Mouse (Mus musculus): Measurements from ENCODE around the gene Scarb1.

Gene Scarb1

GRCm38 (mm10) chr5:125306372-125306771 lies 34.5 kb downstream of the Scarb1 start:
- DNase-seq (ENCODE audit: low spot score in 2 of 2) = no peak

DNA sequence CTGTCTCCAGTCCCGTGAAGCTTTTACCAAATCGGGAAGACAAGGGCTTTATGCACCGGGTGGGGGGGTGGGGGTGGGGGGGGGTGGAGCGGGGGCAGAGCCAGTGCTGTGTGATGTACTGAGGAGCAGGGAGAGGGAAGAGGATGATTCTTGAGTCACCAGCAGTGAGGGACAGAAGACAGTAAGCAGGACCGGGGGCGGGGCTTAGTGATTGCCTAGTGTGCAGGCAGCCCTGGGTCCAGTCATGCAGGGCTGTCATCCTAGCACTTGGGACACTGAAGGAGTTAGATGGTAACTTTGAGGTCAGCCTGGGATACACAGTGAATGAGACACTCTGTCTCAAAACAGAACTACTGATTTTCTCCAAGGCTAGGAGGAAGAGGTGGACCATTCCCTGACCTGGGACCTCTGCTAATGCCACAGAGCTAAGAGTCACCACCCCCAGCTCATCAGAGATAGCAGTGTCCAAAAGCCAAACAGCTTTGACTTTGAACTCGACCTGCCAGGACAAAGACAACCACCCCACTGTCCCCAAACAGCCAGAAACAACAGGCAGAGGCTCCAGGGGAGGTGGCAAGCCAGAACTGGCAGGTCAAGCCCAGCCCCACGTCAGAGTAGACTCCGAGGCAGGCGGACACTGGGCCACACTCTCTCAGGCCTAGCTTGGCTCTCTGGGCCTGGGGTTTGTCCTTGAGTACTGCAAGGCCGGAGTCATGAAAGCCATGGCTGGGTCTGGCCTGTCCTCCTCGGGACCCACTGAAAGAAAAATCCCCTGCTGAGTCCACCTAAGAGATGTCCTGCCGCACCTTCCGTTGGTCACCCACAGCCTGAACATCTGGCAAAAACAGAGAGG lies 35.4 kb downstream of the Scarb1 start:
- DNase-seq (ENCODE audit: low spot score in 2 of 2) = no peak

DNA sequence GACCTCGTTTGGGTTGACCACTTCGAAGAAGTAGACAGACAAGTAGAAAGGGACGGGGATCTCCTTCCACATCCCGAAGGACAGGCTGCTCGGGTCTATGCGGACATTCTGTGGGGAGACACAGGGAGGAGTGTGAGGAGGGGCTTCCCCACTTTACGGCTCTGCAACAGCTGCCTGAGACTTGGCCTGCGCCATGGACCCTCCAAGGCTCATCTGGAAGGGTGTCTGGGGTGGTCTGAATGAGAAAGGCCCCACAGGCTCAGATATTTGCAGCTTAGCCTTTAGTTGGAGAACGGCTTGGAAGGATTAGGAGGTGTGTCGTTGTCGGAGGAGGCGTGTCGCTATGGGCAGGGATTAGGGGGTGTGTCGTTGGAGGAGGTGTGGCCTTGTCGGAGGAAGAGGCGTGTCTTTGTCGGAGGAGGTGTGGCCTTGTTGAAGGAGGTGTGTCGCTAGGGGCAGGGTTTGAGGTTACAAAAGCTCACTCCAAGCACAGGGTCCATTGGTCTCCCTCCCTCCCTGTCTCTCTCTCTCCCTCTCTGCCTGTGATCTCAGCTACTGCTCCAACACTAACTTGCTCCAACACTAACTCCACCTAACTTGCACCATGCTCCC lies 36.5 kb downstream of the Scarb1 start:
- DNase-seq (ENCODE audit: low spot score in 2 of 2) = no peak

DNA sequence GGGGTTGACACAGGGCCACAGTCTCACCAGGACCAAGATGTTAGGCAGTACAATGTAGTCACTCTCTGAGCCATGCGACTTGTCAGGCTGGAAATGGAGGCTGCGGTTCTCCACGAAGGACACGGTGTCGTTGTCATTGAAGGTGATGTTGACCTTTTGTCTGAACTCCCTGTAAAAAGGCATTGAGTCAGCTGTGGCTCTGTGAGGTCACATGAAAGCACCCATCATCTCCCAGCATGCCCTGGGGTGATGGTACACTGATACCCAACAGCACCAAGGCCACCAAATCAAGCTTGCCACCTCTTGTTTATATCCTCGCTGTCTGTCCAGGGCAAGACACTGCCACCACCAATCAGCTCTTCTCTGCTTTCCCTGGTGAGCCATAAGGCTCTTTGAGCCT lies 37.8 kb downstream of the Scarb1 start:
- no peak for DNase-seq (ENCODE audit: low spot score in 2 of 2)

GRCm38 (mm10) chr5:125298234-125298633 lies 42.7 kb downstream of the Scarb1 start:
- no peak for DNase-seq (ENCODE audit: low spot score in 2 of 2)

- DNase-seq (ENCODE audit: low spot score in 2 of 2) = no peak
Observed at GRCm38 (mm10) chr5:125297171-125297570, 43.7 kb downstream of the Scarb1 start.

GRCm38 (mm10) chr5:125292951-125293350 lies 47.9 kb downstream of the Scarb1 start:
- no peak for DNase-seq (ENCODE audit: low spot score in 2 of 2)

DNA sequence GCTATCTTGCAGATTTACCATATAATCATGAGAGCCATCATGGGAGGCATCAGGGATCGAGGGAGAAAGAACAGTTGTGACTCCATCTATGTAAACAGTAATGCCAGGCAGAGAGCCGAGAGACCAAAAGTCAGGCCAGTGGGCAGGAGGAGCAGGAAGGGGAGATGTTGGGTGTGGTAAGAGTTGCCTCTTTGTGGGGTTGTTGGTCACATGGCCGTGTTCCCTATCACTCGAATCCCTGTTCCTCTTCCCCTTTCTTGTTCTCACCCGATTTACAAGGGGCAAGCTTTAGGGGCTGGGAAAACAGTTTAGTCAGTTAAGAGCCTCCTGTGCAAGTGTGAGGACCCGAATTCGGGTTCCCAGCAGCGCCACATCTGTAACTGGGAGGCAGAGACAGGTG lies 49.0 kb downstream of the Scarb1 start:
- no peak for DNase-seq (ENCODE audit: low spot score in 2 of 2)

DNA sequence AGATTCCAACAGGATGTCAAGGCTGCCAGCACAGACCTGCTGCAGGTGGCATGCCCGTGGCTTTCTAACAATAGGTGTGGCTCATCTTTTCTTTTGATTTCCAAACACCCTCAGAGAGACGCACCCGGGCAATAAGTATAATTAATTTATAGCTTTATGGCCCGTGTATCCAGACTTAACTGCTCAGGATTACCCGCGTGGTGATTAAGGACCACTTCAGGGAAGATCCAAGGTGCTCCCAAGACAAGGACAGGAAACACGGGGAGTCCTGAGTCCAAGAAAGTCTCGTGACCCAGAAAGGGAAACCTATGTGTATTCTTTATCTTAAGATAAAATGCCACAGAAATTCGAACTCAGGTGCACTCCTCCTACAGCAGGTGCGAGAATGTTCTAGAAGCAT lies 49.5 kb downstream of the Scarb1 start:
- DNase-seq (ENCODE audit: low spot score in 2 of 2) = no peak

DNA sequence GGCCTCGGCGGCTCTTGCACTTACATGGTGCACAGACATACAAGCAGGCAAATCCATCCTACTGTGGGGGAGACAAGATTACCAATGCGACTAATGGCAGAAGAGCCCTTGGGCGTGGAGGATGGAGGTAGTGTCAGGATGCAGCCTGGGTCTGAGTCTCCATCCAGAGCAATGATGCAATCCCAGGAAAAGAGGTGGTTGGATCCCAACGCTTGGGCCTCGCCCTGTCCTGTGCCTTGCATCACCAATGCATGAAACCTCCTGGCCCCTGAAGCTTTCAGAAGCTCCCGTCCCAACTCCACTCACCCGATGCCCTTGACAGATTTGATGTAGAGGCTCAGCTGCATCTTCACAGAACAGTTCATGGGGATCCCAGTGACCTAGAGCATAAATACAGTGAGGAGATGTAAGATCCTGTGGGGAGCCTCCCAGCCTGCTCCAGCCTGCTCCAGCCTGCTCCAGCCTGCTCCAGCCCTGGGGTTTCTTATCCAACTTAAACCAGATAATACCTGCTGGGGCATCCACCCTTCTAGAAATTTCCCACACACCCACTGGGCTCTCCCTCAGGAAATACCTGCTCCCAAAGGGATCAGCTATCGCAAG lies 53.7 kb downstream of the Scarb1 start:
- no peak for DNase-seq (ENCODE audit: low spot score in 2 of 2)

- DNase-seq (ENCODE audit: low spot score in 2 of 2) = no peak
Observed at GRCm38 (mm10) chr5:125286090-125286489, 54.8 kb downstream of the Scarb1 start.

DNA sequence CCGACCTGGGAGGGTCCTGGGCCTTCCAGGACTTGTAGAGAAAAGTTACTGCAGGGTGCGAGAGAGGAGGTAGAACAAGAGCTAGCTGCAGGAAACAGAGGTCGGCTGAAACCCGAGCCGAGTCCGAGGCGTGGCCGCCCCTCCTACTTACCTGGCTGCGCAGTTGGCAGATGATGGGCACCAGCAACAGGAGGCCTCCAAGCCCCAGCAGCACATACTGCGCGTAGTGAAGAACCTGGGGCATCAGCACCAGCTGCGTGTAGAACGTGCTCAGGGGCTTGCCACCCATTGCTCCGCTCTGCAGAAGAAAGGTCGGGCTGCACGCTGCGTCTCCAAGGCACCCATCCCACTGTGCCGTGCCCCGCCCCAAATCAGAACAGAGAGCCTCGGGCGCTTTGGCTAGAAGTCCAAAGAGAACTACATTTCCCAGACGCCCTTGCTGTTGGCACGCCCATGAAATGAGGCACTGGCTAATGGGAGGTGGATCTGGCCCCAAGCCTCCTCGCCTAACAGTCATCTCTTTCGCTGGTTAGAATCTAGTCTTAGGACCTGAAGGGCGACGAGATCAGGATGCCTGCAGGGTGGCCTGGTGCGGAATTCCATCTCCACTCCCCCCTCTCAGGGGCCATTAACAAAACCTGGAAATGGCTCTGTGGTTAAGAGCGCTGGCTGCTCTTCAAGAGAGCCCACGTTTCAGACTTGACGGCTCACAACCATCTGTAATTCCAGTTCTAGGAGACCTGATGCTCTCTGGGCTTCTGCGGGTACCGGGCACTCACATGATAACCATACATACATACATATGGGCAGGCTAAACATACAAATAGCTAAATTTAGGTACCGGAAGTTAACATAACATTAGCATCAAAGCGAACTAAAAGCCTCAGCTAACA lies 56.9 kb downstream of the Scarb1 start:
- DNase-seq (ENCODE audit: low spot score in 2 of 2) = peak in 1 of 2 experiments; percentile 34

- DNase-seq (ENCODE audit: low spot score in 2 of 2) = no peak
Observed at GRCm38 (mm10) chr5:125279216-125279615, 61.7 kb downstream of the Scarb1 start.

DNA sequence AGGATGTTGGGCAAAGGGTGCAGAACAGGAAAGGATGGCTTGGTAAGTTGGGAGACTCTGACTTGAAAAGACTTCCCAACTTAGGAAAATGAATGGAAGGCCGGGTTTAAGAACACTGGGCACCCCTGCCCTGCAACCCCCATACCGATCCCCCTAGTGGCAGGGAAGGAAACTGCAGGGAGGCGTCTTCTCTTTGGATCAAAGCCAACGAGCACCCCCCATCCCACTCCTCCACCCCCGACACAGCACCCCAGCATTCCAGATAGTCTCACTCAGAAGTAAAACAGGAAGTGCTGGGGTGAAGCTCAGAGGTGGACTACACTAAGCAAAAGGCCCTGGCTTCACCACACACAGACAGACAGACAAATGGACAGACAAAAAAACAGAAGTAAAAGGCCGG lies 62.6 kb downstream of the Scarb1 start:
- DNase-seq (ENCODE audit: low spot score in 2 of 2) = no peak

- no peak for DNase-seq (ENCODE audit: low spot score in 2 of 2)
Observed at GRCm38 (mm10) chr5:125277313-125277712, 63.6 kb downstream of the Scarb1 start.

DNA sequence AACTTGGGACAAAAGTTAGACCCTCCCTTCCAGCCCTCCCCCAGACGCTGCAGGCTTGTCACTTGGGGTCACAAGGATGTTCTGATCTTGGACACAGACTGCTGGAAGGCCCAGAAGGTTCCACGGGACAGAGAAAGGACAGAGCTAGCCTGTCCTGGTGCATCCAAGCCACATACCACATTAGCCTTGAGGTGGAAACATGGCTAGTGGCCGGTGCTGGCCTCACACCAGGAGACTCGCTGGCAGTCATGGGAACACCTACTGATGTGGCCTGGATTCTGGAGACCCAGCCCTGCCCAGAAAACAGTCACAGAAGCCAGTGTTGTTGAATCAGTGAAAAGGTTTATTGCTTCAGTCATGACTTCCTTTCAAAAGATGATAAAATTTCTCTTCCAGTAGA lies 64.1 kb downstream of the Scarb1 start:
- no peak for DNase-seq (ENCODE audit: low spot score in 2 of 2)

DNA sequence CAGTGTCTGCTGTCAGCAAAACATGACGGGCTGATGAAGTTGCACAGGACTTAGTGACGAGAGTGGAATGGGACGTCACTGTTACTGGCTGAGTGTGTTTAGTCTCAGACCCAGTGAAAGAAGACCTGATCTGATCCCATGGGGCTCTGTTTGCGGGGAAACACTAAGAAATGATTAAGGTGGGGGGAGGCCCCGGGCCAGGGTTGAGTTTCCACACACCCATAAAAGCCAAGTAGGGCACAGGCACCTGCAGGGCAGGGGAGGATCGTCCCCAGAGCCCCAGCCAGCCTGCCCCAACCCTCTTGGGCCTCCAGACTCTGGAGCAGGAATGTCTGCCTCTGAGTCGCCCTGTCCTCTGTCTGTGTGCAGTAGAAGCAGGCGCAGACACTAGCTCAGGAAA lies 65.6 kb downstream of the Scarb1 start:
- DNase-seq (ENCODE audit: low spot score in 2 of 2) = no peak

DNA sequence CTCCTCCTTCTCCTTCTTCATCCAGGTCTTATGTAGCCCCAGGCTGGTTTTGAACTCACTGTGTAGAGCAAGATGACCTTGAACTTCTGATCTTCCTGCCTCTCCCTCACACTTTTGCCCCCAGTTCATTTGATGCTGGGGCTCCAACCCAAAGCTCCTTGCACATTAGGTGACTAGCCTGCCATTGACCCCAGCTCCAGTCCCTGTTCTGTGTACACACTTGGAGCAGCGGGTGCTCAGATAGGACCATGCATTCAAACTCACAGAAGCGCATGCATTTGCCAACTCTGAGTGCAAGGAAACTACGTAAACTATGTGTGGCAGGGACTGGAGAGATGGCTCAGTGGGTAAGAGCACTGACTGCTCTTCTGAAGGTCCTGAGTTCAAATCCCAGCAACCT lies 66.1 kb downstream of the Scarb1 start:
- no peak for DNase-seq (ENCODE audit: low spot score in 2 of 2)

GRCm38 (mm10) chr5:125274182-125274581 lies 66.7 kb downstream of the Scarb1 start:
- no peak for DNase-seq (ENCODE audit: low spot score in 2 of 2)

- DNase-seq (ENCODE audit: low spot score in 2 of 2) = peak; percentile 89 to 90
Observed at GRCm38 (mm10) chr5:125273666-125274109, 67.2 kb downstream of the Scarb1 start.

GRCm38 (mm10) chr5:125272231-125272988 lies 68.5 kb downstream of the Scarb1 start:
- no peak for DNase-seq (ENCODE audit: low spot score in 2 of 2)
